Mouse (Mus musculus) kidney, adult 18-20 months (tissue): ENCODE results near the gene Gm12216.

Source experiments
- DNase-seq: peaks from one replicate; pipeline ENCODE4 v3.0.0; 2021

Gene Gm12216

DNA sequence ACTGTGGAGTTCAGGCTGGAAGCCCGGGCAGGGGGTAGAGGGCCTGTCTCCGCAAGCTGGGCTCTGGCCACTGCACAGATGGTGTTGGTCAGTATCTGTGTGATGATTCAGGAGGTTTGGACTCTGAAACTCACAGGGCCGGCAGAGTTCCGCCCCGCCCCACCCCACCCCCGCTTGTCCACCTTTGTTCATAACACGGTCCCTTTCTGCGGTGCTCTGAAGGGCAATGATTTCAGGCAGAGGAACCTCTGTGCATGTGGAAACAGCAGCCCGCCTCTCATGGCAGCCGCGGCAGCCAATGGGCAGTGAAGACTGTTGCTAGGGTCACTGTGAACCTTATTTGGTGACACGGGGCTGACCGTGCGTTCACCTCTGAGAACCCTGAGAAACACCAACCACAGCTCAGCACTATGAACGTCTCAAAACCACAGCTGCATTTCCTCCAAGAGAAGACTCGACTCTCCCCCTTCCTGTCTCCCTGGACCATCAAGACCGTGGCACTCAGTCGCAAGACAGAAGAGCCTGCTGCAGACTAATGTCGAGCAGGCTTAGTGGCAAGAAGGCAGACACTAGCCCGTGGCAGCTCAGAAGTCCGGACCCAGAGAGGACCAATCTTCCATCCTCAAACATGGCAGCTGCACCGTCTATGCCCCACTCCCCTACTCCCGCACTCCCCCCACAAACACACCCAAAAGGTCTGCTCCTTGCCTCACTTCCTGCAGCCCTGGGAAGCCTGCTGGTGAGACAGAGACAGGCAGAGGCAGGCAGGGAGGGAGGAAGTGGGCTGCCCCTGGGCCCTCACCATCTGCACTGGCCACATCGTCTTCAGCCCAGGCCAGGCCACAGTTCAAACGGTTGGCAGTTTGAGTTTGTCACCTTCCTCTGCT, 64.1 kb downstream of the Gm12216 start:
- peak; percentile 50 for DNase-seq

DNA sequence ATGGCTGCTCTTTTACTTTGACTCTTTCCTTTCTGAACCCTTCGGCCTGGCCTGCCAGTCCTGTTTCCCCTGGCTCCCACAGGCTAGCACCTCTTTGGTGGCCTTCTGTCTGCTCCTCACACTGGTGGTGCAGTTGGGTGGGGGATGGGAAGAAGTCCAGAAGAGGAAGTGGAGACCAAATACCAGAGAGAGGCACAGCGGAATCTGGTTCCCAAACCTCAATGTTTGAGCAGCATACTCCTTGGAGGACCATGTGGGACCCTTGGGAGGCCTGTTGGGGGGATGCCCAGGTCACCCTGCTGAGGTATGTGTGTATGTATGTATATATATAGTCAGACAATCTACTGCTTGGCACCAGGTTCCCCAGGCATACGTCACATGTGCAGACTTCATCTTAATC, 65.0 kb downstream of the Gm12216 start:
- no peak for DNase-seq

DNA sequence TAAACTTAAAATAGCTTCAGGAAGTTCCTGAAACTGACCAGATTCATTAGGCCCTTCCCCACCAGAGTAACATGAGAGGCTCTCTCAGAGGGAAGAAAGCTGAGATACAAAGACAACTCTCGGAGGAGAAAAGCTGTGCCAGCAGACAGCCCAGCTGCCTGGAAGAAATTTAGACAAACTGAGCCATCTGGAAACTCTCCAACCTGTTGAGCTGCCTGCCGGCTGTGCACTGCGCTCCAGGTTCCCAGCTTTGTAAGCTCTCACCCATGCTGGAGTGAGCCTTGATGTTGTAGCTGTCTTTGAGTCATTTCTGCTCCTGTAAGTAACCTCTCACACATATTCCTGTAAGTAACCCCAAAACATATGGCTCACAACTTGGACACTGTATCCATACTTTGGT, 66.1 kb downstream of the Gm12216 start:
- no peak for DNase-seq

DNA sequence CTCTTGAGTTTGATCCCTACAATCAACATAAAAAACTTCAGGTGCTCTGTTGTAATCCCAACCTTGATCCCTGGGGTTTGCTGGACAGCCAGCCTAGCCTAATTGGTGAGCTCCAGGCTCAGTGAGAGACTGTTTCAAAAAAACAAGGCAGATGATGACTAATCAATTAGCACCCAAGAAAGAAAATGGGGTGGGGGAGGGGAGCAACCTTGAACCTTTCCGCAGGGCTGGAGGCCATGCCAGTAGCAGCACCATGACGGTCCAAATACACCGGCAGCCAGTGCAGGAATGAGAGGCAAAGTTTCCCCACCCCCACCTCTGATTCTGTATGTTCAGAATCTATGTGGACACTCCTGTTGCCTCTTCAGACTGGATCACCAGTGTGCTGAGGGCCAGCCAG, 69.8 kb downstream of the Gm12216 start:
- no peak for DNase-seq

DNA sequence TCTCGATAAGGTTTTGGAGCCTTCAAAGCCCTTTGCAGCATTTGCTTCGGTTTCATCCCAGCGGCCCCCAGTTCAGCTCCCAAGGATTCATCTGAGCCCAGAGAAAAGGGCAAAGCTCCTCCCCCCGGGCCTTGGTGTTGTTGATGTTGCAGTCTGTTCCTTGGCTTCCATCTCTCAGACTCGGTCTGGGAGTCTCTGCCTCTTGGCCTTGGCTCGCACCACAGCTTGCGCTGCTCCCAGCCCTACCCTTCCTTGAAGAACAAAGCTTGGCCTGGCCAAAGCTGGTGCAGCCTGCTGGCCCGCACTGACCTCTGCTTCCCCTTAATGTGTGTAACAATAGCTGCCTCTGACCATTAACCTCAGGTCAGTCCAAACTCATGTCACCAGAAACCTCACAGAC, 70.9 kb downstream of the Gm12216 start:
- no peak for DNase-seq

DNA sequence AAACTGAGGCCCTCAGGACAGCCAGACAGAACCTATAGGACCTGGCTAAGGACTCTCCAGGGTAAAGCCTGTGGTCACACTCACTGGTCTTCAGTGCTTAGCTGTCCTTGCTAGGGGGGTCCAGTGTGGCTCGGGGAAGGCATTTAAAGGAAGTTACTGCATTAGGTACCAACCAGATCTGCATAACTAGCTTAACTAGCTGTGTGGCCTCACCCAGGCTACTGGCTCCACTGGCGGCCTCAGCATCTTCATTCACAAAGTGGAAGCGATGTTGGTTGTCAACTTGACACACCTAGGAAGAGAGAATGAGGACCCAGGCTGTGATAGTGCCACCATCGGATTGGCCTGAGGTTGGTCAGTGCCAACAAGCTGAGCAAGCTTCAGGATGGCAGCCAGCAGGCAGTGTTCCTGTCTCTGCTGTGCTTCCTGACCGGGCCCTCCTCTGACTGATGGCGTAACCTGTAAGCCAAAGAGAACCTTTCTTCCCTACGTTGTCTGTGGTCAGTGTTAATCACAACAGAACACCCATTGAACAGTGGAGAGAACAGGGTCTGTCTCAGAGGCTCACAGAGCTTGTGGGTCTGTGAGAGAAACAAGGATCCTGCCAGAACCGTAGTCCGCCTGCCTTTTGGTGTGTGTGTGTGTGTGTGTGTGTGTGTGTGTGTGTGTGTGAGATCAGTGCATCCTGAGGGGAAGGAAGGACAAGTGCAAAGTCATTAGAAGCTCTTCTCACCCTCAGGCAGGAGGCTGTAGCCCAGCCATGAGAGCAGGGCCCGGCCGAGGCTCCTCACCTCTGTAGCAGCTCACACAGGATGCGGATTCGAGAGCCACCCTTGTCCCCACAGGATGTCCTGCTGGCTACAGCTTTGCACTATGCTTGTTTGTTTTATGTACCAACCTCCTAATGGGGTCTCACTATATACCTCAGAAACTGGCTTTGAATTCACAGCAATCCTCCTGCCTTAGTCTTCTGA, 72.7 kb downstream of the Gm12216 start:
- DNase-seq, result no peak

DNA sequence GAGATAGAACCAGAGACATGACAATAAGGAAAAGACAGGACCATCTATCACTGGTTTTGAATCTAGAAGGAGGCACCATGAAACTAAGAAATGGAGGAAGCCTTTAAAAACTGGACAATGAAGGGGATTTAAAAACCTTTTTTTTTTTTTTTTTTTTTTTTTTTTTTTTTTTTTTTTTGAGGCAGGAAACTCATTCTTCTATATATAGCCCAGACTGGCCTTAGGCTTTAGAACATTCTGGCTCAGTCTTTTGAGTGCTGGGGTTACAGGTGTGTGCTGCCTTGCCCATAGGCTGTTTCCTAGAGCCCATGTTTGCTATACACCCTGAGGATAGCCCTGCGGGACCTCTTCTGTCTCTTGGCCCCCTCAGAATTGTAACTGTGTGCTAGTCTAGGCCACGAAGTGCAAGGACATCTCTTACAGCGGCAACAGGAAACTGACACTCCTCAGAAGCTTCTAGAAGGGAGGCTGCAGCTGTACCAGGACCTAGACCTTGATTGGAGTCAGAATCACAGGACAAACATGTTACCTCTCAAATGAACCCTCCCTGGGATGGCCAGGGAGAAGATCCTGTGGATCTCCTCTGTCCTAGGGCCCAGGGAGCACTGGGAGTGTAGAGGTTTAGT, 73.6 kb downstream of the Gm12216 start:
- DNase-seq, result no peak

DNA sequence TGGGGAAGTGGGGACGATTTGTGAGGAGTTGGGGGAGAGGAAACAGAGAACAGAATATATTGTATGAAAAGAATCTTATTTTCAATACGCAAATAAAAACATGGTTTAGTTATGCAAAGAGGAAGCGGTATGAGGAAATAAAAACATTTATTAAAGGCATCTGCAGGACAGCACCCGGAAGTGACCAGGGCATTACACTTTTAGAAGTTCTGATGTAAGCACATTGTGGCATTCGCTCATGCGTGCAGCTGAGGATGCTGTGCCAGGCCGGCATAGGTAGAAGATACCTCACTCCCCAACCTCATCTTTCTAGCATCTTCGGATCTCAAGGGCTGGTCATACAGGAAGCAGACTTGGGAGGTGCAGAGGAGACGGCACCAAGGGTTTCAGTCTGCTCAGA, 75.8 kb downstream of the Gm12216 start:
- no peak for DNase-seq

DNA sequence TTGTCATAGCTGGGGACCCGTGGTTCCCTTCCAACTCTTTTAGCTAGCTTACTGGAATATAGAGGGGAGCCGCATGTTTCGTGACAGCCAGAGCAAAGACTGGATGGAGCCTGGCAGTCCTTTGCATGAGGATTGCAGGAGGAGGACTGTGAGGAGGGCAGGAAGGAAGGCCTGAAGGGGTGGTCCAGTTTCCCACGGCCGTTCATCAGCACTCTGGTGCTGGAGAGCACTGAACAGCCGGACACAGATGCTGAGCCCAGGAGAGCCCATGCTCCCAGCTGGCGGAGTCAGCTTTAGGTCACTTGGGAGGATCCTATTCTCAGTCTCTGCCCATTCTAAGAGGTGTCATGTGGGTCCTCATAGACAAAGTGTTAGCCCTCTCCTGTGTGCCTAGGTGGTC, 77.1 kb downstream of the Gm12216 start:
- no peak for DNase-seq

DNA sequence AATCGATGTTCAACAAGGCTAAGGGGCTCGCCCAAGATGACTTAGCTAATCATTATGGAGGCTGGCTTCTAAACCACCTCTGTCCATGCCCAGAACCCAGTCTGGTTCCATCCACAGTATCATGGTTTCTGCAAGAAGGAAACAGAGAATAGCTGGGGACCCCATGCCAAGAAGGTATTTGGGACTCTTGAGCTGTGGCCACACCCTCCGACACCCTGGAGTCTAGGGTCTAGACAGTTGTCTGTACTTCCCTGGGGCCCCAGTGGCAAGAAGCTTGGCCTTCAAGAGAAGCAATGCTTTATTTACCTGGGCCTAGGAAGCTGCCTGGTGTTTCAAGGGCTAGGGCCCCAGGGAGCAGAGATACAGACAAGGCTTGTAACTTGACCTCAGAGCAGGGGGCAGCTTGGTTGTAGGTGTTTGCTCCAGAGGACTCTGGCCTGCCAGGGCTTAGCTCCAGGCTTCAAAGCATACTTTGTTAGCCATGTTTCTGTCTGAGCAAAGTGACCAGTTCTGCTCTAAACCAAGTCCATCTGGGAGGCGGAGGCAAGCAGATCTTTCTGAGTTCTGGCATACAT, 77.8 kb downstream of the Gm12216 start:
- no peak for DNase-seq

DNA sequence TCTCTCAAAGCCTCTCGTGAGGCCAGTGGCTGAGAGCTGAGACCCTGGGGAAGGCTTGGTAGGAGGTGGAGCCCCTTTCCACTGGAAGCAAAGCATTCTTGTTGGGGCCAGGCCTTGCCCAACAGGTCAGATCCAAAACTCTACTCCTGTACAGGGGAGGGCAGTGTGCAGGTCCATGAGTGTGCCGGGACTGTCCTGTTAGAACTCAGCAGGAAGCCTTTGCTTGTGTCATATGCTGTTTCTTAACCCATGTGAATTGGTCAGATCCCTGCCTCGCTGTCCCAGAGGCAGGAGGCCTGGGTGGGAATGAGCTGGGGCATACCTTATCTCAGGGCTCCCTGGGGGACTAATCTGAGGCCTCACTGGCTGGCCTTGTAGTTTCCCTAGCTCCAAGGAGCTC, 78.8 kb downstream of the Gm12216 start:
- no peak for DNase-seq

DNA sequence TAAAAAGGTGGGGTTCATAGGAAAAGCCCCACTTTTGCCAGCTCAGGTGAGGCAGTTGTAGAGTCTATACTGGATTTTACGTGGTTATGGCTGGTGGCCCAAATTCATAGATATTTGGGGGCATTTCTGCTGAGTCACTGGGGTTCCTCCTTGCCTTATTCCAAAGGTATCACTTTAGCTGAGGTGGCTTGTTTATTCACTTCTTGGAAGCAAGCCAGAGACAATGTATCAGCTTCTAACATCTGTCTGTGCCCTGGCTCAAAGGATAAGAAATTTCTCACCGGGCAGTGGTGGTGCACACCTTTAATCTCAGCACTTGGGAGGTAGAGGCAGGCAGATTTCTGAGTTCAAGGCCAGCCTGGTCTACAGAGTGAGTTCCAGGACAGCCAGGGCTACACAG, 79.2 kb downstream of the Gm12216 start:
- no peak for DNase-seq

DNA sequence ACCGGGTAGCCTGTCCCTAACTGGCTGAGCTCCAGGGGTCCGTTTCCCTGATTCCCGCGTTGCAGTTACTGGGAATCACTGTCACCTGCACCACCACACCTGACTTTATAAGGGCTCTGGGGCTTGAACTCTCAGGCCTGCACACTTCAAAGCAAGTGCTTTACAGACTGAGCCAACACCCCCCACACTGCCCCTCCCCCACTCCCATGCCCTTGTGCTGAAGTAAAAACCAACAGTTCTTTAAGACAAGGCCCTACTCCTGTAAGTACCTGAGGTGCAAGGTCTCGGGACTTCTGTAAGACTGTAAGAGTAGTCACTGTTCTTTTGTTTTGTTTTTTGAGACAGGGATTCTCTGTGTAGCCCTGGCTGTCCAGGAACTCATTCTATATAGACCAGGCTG, 80.6 kb downstream of the Gm12216 start:
- no peak for DNase-seq

DNA sequence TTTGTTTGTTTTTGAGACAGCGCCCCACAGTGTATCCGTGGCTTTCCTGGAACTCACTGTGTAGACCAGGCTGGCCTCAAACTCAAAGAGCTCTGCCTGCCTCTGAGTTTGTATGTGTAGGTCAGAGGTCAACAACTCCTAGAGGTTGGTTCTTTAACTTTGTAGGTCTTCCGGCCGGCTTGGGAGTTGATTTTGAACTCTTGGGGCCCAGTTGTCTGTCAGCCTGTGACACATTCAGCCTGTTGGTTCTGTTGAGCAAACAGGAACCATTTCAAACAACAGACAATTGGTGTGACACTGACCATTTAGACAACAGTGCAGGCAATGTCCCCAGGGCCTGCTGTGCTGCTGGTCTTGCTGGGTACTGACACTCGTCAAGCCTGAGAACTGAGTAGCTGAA, 81.3 kb downstream of the Gm12216 start:
- DNase-seq, result no peak

DNA sequence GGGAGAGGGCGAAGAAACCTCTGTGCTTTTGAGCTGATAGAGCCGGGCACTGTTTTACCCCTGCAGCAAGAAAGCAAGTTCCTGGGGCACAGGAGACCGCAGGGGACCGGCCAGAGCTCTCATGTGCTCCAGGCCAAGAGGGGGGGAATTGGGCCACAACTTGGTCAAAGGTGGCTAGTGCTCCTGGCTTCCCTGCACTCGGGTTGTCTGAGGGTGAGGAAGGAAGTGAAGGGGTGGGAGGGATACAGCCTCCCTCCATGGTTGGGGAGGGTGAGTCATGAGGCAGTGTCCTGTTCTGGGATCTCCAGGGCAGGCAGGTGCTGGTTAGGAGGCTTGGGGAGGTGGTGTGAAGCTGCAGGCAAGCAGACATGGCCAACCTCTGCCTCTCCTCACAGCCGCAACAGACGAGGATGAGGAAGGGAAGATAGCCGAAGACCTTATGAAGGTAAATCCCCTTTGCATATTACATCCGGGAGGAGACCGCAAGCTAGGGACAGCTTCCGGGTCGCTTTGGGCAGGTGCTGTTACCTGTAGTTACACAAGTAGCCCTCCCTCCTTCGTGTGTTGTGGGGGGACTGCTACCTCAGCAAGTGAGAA, 84.3 kb downstream of the Gm12216 start:
- no peak for DNase-seq

DNA sequence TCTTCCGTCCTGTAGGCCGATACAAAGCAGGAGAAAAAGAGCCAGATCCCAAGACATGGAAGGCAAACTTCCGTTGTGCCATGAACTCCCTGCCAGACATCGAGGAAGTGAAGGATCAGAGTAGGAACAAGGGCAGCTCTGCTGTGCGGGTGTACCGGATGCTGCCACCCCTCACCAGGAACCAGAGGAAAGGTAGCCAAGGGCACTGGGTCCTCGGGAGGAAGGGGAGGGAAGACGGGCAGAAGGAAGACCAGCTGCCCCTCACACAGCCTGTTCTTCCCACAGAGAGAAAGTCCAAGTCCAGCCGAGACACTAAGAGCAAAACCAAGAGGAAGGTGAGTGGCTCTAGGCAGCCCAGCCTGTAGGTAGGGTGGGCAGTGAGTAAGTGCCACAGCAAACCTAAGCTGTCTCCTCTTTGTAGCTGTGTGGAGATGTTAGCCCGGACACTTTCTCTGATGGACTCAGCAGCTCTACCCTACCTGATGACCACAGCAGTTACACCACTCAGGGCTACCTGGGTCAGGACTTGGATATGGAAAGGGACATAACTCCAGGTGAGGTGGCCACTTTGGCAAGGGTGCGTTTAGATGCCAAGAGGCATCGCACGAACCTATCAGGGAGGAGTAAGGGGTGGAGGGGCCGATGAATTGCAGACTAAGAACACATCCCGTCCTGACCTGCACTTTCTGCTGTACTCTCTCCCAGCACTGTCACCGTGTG, 85.3 kb downstream of the Gm12216 start:
- no peak for DNase-seq

DNA sequence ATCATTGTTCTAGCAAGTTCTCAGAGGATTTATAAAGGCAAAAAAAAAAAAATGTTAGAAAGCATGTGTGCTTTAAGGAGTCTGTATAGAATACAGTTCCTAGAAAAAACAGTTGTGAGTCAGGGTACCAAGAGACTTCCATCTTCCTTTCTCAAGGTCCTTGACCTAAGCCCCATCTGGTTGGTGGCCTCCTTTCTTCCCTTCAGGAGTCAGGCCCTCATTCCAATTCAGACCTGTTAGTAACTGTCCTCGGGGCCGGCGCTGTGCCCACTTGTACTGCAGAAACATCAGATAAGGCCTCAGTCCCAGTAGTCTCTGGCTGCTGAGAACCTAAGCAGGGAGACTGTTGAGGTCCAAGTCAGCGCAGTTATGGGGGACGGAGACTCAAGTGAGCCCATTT, 86.0 kb downstream of the Gm12216 start, which contains the start of gene Gm17334:
Gene Gm17334 (minus strand): TSS at position 101 of the 400 bp plus-strand sequence.
- no peak for DNase-seq

DNA sequence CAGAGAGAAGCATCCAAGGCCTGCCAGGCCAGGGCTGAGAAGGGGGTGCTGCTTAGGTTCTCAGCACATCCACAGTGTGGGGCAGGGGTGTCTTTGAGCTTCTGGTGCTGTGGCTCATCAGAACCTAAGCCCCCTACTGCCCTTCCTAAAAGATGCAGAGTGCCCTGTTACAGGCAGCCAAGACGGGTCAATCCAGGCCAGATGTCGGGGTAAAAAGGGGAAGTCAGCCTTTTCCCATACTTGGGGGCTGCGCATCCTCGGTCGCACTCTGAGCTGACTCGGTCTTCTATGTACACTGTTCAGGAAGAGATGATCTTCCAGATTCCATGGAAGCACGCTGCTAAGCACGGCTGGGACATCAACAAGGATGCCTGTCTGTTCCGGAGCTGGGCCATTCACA, 86.5 kb downstream of the Gm12216 start:
- no peak for DNase-seq

DNA sequence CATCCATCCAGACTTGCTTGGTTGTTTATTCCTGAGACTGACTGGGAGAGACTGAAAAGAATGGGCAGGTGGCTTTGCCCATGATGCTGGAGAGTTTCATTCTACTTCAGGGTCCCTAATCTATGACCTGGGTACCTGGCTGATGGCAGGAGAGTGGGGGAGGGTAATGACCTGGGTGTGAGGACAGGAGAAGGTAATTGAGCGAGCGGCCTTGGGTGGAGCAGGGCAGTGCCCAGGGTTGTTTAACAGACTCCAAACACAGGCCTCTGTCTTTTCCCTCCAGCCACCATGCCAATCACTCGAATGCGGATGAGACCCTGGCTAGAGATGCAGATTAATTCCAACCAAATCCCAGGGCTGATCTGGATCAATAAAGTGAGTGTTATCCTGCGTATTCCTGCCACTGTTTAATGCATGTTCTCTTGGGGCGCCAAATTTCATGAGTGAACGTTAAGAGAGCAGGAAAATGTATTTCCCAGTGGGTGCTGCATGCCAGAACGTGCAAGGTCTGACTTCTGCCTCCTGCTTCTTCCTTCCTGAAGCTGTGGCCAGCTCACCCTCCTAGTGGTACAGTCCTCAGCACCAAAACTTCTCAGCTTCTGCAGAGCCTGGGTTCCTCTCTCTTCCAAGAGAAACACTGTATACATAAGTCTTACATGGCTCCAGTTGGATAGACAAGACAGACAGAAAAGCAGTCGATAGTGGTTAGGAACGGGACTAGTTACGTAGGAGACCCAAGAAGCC, 87.9 kb downstream of the Gm12216 start:
- no peak for DNase-seq

DNA sequence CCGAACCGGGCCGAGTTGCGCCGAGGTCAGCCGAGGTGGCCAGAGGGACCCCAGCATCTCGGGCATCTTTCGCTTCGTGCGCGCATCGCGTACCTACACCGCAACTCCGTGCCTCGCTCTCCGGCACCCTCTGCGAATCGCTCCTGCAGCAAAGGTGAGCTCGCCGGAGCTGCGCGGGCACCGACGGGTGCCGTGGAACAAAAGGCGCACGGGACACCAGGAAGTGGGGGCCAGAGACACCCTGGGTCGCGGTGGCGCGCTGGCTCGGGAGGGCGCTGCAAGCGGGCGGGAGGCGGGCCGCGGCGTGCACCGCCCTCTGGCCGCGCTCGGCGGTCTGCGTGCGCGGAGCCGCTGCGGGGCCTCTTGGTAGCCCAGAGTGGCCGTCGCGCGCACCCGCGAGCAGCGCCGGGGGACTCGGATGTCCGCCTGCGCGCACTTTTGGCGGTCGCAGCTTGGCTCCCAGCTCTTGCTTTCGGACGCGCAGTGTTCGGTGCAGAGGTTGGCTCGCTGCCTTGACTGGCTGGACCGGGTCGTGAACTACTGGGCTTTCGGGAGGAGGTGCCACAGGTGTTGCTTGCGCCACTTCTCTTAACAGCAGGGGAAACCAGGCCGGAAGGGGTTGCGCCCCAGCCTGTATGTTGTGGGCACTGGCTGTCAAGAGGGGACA, 88.8 kb downstream of the Gm12216 start:
- DNase-seq, result peak; percentile 82

DNA sequence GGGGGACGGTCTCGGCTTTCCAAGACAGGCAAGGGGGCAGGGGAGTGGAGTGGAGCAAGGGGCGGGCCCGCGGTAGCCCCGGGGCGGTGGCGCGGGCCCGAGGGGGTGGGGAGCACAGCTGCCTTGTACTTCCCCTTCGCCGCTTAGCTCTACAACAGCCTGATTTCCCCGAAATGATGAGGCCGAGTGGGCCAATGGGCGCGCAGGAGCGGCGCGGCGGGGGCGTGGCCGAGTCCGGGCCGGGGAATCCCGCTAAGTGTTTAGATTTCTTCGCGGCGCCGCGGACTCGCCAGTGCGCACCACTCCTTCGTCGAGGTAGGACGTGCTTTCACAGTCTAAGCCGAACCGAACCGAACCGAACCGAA, 89.3 kb downstream of the Gm12216 start, which contains the start of gene Irf1:
Gene Irf1 (plus strand): TSS at position 255 of the 365 bp plus-strand sequence.
- DNase-seq, result peak; percentile 92
